Mouse (Mus musculus) spleen, adult 2 months (tissue): ENCODE measurements around the gene Stk39.

Experiments
- CTCF ChIP-seq: fragments of 200-500 bp; IDR thresholded peaks from 2 replicates; pipeline ENCODE4 v1.5.1; 2011; ENCODE audit warnings: mild to moderate bottlenecking, inconsistent platforms; ENCODE audit not compliant: insufficient read depth, insufficient read length, insufficient replicate concordance; ENCODE audit errors: extremely low read depth
- POLR2A ChIP-seq: fragments of 200-500 bp; IDR thresholded peaks from 2 replicates; pipeline ENCODE4 v1.6.1; 2011; ENCODE audit warnings: low read depth, low read length, inconsistent platforms

- TF ChIP-seq CTCF: no peak
- TF ChIP-seq POLR2A: no peak
Measured at GRCm38 (mm10) chr2:68456899-68457298, 15.2 kb downstream of the Stk39 start.
